26 mouse cellular contexts compared by ENCODE assay signal in the genomic region with DNA sequence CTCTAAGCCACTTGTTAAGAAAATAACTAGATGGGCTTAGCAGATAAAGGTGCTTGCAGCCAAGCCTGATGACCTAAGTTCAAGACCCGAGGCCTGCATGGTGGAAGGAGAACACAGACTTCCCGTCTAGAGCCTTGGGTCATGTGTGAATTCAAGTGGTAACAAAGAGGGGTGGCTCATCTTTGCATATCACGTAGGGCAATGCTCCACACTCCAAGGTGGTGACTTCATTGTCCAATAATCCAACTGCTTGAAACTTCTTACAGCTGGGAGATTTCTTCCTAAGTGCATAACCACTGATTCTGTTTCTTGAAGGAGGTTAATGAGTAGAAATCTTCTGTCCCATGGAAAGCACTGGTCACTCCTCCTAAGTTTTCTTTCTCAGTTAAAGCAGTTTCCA. TPM values are rescaled to one million over a fixed set of nuclear protein-coding genes. Genes with fewer than 3 reads are reported as not detected.
DNase-seq lines count a peak whose midpoint lies in the region; ATAC-seq and TF ChIP-seq lines count a peak whose summit lies in the region.
"Had no signal": no experiment of that assay in that cellular context is flagged by ENCODE, and none has a peak within 500 bp of the region (broad histone marks: within the 10 kb centered on the region; RNA-seq: fewer than 3 reads in every experiment).

No protein-coding gene starts in this region.

- H3K9me3 ChIP-seq in lung, postnatal 0 days (ENCODE audit: low read length) = no peaks in the 10 kb centered on the region
- no peaks in the 10 kb centered on the region for H3K9me3 ChIP-seq in midbrain, postnatal 0 days (ENCODE audit: low read length)
- H3K9me3 ChIP-seq: embryonic facial prominence, embryonic 13.5 days; embryonic facial prominence, embryonic 15.5 days; forebrain, embryonic 12.5 days; forebrain, embryonic 15.5 days had no signal

- H3K36me3 ChIP-seq in lung, postnatal 0 days (ENCODE audit: insufficient read depth, low read length) = no peaks in the 10 kb centered on the region
- H3K36me3 ChIP-seq in midbrain, postnatal 0 days (ENCODE audit: insufficient read depth, low read length) = no peaks in the 10 kb centered on the region
- H3K36me3 ChIP-seq: embryonic facial prominence, embryonic 13.5 days; embryonic facial prominence, embryonic 15.5 days; forebrain, embryonic 12.5 days; forebrain, embryonic 15.5 days; G1E had no signal

- peak; percentile 62 for ATAC-seq in lung, postnatal 0 days
- no peak for ATAC-seq in midbrain, postnatal 0 days (ENCODE audit: low FRiP score)
- ATAC-seq: activated CD4-positive, CD25-positive, alpha-beta regulatory T cell, adult 4 months; CD4-positive, CD25-positive, alpha-beta regulatory T cell, adult 4 months; forebrain, embryonic 15.5 days; forebrain, postnatal 0 days had no signal

- no peak for TF ChIP-seq POLR2A in lung, adult 2 months (IDR thresholded peaks at IDR 0.05; ENCODE audit: borderline replicate concordance, extremely low read depth, low read depth, low read length)
- no peak for TF ChIP-seq POLR2A in embryonic fibroblast, embryonic 13.5 days (IDR thresholded peaks at IDR 0.05; ENCODE audit: low read depth, low read length)

- no peaks in the 10 kb centered on the region for H3K27me3 ChIP-seq in lung, postnatal 0 days (replicated peaks; ENCODE audit: insufficient read depth, low read length)
- H3K27me3 ChIP-seq in midbrain, postnatal 0 days (ENCODE audit: insufficient read depth, low read length) = no peaks in the 10 kb centered on the region
- H3K27me3 ChIP-seq: CH12.LX; embryonic facial prominence, embryonic 13.5 days; embryonic facial prominence, embryonic 15.5 days; forebrain, embryonic 12.5 days; forebrain, embryonic 15.5 days had no signal

- H3K9ac ChIP-seq in lung, postnatal 0 days (replicated peaks; ENCODE audit: low read depth) = no peak overlapping the region
- no peak overlapping the region for H3K9ac ChIP-seq in midbrain, postnatal 0 days (replicated peaks; ENCODE audit: low read length, poor library complexity, severe bottlenecking)
- H3K9ac ChIP-seq: embryonic facial prominence, embryonic 13.5 days; embryonic facial prominence, embryonic 15.5 days; forebrain, embryonic 12.5 days; forebrain, embryonic 15.5 days; forebrain, postnatal 0 days had no signal

- TF ChIP-seq EP300 in lung, postnatal 0 days (IDR thresholded peaks at IDR 0.05) = peak; percentile 54; the same call in 1 of the 2 replicates

- no peak overlapping the region for H3K4me2 ChIP-seq in lung, postnatal 0 days (replicated peaks; ENCODE audit: low read depth, low read length)
- H3K4me2 ChIP-seq in midbrain, postnatal 0 days (ENCODE audit: low read depth, low read length, poor library complexity, severe bottlenecking) = no peak overlapping the region
- H3K4me2 ChIP-seq: embryonic facial prominence, embryonic 13.5 days; embryonic facial prominence, embryonic 15.5 days; forebrain, embryonic 12.5 days; forebrain, embryonic 15.5 days had no signal

- WGBS in lung, postnatal 0 days = 57% methylated on average over 3 of the region's 3 CpGs
- 68% methylated on average over 3 of the region's 3 CpGs for WGBS in lung, adult 2 months
- WGBS in midbrain, postnatal 0 days = 87% methylated on average over 3 of the region's 3 CpGs

- H3K4me3 ChIP-seq in lung, postnatal 0 days (ENCODE audit: low read depth, low read length) = no peak overlapping the region
- no peak overlapping the region for H3K4me3 ChIP-seq in lung, adult 2 months (replicated peaks; ENCODE audit: extremely low read depth, low read depth, low read length)
- H3K4me3 ChIP-seq in embryonic fibroblast, embryonic 13.5 days (ENCODE audit: insufficient read depth, low read length) = no peak overlapping the region
- H3K4me3 ChIP-seq in midbrain, postnatal 0 days (ENCODE audit: low read depth, low read length) = no peak overlapping the region
- H3K4me3 ChIP-seq: embryonic facial prominence, embryonic 13.5 days; embryonic facial prominence, embryonic 15.5 days; forebrain, embryonic 12.5 days; forebrain, embryonic 15.5 days had no signal

- no peak overlapping the region for H3K27ac ChIP-seq in lung, postnatal 0 days (ENCODE audit: low read length)
- H3K27ac ChIP-seq in embryonic fibroblast, embryonic 13.5 days (ENCODE audit: insufficient read depth, low read length) = peak overlapping the region; percentile 95
- no peak overlapping the region for H3K27ac ChIP-seq in midbrain, postnatal 0 days (ENCODE audit: low read depth, low read length)
- H3K27ac ChIP-seq: embryonic facial prominence, embryonic 13.5 days; embryonic facial prominence, embryonic 15.5 days; forebrain, embryonic 12.5 days; forebrain, embryonic 15.5 days had no signal

- H3K4me1 ChIP-seq in lung, postnatal 0 days (ENCODE audit: insufficient read depth, low read depth, low read length) = no peaks in the 10 kb centered on the region
- H3K4me1 ChIP-seq in lung, adult 2 months (ENCODE audit: control insufficient read depth, insufficient read depth, low read length) = no peaks in the 10 kb centered on the region
- peaks cover 5% of the 10 kb centered on the region; the same call in 1 of the 2 replicates for H3K4me1 ChIP-seq in embryonic fibroblast, embryonic 13.5 days (ENCODE audit: control insufficient read depth, insufficient read depth, low read length)
- peaks cover 4% of the 10 kb centered on the region for H3K4me1 ChIP-seq in midbrain, postnatal 0 days (ENCODE audit: insufficient read depth, low read length)

- no peak for TF ChIP-seq CTCF in lung, postnatal 0 days (IDR thresholded peaks at IDR 0.05)
- TF ChIP-seq CTCF in lung, adult 2 months (IDR thresholded peaks at IDR 0.05; ENCODE audit: insufficient read depth, low read length) = no peak
- TF ChIP-seq CTCF in embryonic fibroblast, embryonic 13.5 days (IDR thresholded peaks at IDR 0.05; ENCODE audit: borderline replicate concordance, insufficient read depth, low read length) = no peak
- TF ChIP-seq CTCF in midbrain, postnatal 0 days (IDR thresholded peaks at IDR 0.05) = no peak

- no peak for DNase-seq in lung, postnatal 0 days (ENCODE audit: low spot score)
- DNase-seq in lung, adult 2 months = no peak
- DNase-seq in NIH3T3 (ENCODE audit: low read depth) = peak; percentile 25
- DNase-seq in cerebellum, adult 9-10 months = no peak
- no peak for DNase-seq in midbrain, postnatal 0 days (ENCODE audit: low spot score)
- DNase-seq in cerebellum, postnatal 36 days = no peak
- DNase-seq: adrenal gland, adult 8-10 months; adrenal gland, postnatal 14 days; adrenal gland, postnatal 36 days; B cell, adult 2 months; cerebellum, adult 11-12 months; cerebellum, adult 2 months; cerebellum, adult 9-11 months; cerebellum, postnatal 14 days; embryo, embryonic 11 days; forebrain, postnatal 0 days had no signal

RNA-seq across cellular contexts. Expression of a gene that starts 22.6 kb away (rescaled TPM):
- polyA plus RNA-seq in lung, postnatal 0 days (2015; fragmentation: Nextera tagmentation; extraction: Ambion mirVana) = 3.0 and 4.9 TPM in 2 replicates
- polyA plus RNA-seq in lung, adult 2 months (2012; rRNA removed) = 0.91 and 1.5 TPM in 2 replicates
- polyA plus RNA-seq in embryonic fibroblast, embryonic 13.5 days (2011; ENCODE audit: insufficient read length, low read depth, missing spikeins) = 1.6 TPM in 1 of 2 replicates, not detected in the other
- 0.76 and 1.9 TPM in 2 replicates for total RNA-seq in midbrain, postnatal 0 days (2014; rRNA removed)
- 1.3 and 1.4 TPM in 2 replicates for polyA plus RNA-seq in midbrain, postnatal 0 days (2015; fragmentation: Nextera tagmentation; extraction: Ambion mirVana)
- total RNA-seq: adrenal gland, adult 18-20 months; adrenal gland, adult 8-10 months; adrenal gland, postnatal 14 days; adrenal gland, postnatal 36 days; CH12.LX had no signal
- polyA plus RNA-seq: activated CD4-positive, CD25-positive, alpha-beta regulatory T cell, adult 4 months; CD4-positive, CD25-positive, alpha-beta regulatory T cell, adult 4 months; G1E had no signal

RNA-seq across cellular contexts. Expression of a gene that starts 50.5 kb away (rescaled TPM):
- polyA plus RNA-seq in lung, postnatal 0 days (2015; fragmentation: Nextera tagmentation; extraction: Ambion mirVana) = 2.0 and 2.3 TPM in 2 replicates
- polyA plus RNA-seq in lung, adult 2 months (2012; rRNA removed) = 5.2 and 7.1 TPM in 2 replicates
- 70.2 and 77.2 TPM in 2 replicates for polyA plus RNA-seq in embryonic fibroblast, embryonic 13.5 days (2011; ENCODE audit: insufficient read length, low read depth, missing spikeins)
- 2.6 and 3.4 TPM in 2 replicates for total RNA-seq in midbrain, postnatal 0 days (2014; rRNA removed)
- polyA plus RNA-seq in midbrain, postnatal 0 days (2015; fragmentation: Nextera tagmentation; extraction: Ambion mirVana) = 1.3 and 2.1 TPM in 2 replicates
- total RNA-seq: CH12.LX had no signal
- polyA plus RNA-seq: G1E had no signal
